Mouse (Mus musculus): Measurements from ENCODE around the gene Ucp2. TPM values are rescaled to one million over a fixed set of nuclear protein-coding genes. Genes with fewer than 3 reads are reported as not detected.

Ucp2 gene
- polyA plus RNA-seq, 1 experiment from 2014 or later, result 47.7 TPM

DNA sequence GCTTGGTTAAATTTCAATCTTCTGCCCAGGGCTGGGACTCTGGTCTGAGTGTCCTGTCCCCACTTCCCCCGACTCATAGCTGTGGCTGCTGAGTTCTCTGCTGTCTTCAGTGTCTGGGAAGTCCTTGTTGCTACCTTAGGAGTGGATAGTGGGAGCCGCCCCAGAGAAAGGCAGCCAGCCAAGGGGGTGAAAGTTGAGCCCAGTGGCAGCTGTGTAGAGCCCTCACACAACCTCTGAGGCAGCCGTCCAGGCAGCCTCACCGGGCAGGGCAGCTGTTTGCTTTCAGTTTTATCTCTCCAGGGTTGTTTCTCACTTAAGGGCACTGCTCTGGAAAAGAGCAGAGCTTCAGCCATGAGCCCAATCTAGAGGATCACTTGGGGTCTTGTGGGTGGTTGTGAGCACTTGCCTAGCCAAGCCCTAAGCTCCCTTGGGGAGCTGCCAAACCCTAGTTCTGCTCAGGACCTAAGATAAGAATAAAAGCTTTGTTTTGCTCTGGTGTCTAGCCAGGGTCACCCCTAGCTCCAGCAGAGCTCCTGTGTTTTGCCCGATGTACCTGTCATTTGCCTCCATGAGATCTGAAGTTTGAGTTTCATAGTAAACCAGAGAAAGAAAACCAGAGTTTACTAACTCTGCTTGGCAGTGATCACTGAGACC is 27.4 kb upstream of the Ucp2 start:
- POLR2A ChIA-PET, result interaction anchor here (0.5 kb wide), 1 partner anchor 290 kb away, joined by 3 read pairs; the partner anchor contains the start of gene Kcne3
- CTCF ChIA-PET, result interaction anchor here (0.7 to 1.2 kb wide), 3 partner anchors 10 to 55 kb away, joined by 3 to 4 read pairs (median 3); no protein-coding TSS in a partner anchor
- in situ Hi-C loops (cut with MboI; ENCODE audit: low pct_unique_long_range_greater_than_20kb), result no loop called here
- no peak for DNase-seq (ENCODE audit: low read depth, low spot score)
- no peaks in the 10 kb centered on the region for H3K27me3 ChIP-seq
- peak; percentile 48 for ATAC-seq
- no peak for TF ChIP-seq CTCF (IDR thresholded peaks at IDR 0.05)

DNA sequence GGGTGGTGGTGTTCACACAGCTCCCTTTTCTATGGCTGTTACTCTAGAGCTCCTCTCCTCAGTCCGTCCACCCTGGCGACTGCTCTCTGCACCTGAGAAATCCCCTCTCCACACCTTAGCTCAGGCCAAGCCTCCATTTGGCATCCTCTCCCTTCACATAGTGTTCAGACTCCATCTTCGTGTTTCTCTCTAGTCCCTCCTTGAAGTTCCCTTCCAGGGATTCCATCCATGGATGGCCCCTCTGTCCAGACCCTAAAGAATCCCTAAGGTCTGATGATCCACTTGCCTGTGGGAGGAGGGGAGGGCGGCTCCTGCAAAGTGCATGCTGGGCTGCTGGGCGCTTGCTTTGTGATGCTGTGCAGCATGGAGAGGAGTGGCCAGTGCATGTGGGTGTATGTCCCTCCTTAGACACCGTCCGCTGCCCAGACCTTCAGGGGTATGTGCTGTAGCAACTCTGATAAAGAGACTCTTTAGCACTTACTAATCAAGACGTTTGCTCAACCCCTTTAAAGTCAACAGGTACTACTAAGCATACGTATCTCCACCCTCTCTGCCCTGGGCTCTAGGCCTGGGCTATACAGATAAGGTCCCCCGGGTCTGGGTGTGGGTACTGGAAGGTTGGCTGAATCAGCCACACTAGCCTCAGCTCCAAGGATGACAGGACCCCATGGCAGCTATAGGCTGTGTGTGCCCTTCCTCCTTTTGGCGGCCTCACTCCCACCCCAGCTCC is 26.2 kb upstream of the Ucp2 start:
- POLR2A ChIA-PET, result no interaction called here
- ATAC-seq, result no peak
- CTCF ChIA-PET, result interaction anchor here (0.7 kb wide), 1 partner anchor 24 kb away, joined by 3 read pairs; no protein-coding TSS in a partner anchor
- in situ Hi-C loops (cut with MboI; ENCODE audit: low pct_unique_long_range_greater_than_20kb), result no loop called here
- H3K27me3 ChIP-seq, result no peaks in the 10 kb centered on the region
- TF ChIP-seq CTCF (IDR thresholded peaks at IDR 0.05), result no peak
- no peak for DNase-seq (ENCODE audit: low read depth, low spot score)

GRCm38 (mm10) chr7:100468761-100469160 is 24.4 kb upstream of the Ucp2 start:
- ChIA-PET POLR2A (no interaction called here), CTCF (interaction anchor here (1.0 kb wide), 1 partner anchor 40 kb away, joined by 3 read pairs; no protein-coding TSS in a partner anchor)
- DNase-seq (ENCODE audit: low read depth, low spot score), result no peak

GRCm38 (mm10) chr7:100469502-100469901 is 23.6 kb upstream of the Ucp2 start:
- in situ Hi-C loops (cut with MboI; ENCODE audit: low pct_unique_long_range_greater_than_20kb), result no loop called here
- ATAC-seq (no peak), DNase-seq (ENCODE audit: low read depth, low spot score) (no peak)
- no peak for TF ChIP-seq CTCF (IDR thresholded peaks at IDR 0.05)
- H3K27me3 ChIP-seq, result no peaks in the 10 kb centered on the region
- CTCF ChIA-PET, result no interaction called here
- POLR2A ChIA-PET, result no interaction called here

More at GRCm38 (mm10) chr7:100468761-100469160, 24.4 kb upstream of the Ucp2 start:
- ATAC-seq, result no peak
- in situ Hi-C loops (cut with MboI; ENCODE audit: low pct_unique_long_range_greater_than_20kb), result no loop called here
- no peak for TF ChIP-seq CTCF (IDR thresholded peaks at IDR 0.05)
- H3K27me3 ChIP-seq, result no peaks in the 10 kb centered on the region

DNA sequence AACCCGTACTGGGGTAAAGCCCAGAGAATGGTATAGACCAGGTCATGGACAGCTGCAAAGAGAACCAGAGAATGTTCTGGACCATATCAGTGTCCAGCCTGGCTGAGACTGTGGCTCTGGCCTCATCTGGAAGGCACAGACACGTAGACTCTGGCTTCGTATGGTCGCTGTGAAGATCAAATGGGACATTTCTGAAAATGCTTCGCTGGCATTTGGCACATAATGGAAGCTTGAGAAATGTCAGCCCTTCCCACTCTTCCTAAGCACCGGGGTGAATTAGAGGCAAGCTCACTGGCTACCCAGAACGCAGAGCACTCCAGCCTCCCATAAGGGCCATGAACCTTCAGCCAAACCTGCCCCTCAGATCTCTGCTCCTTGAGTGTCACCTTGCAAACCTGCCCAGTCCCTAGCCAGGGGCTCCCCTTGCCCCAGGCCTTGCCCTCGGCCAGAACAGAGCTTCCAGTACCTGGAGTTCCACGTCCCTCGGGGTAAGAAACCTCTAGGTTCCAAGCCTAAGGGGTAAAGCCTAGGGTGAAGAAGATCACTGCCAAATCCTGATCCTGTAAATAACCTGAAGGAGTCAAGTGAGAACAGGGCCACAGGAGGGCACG is 22.2 kb upstream of the Ucp2 start:
- ATAC-seq (no peak), DNase-seq (ENCODE audit: low read depth, low spot score) (no peak)
- in situ Hi-C loops (cut with MboI; ENCODE audit: low pct_unique_long_range_greater_than_20kb), result no loop called here
- CTCF ChIA-PET, result interaction anchor here (1.3 to 1.5 kb wide), 2 partner anchors 20 to 55 kb away, joined by 3 to 6 read pairs; no protein-coding TSS in a partner anchor
- H3K27me3 ChIP-seq, result no peaks in the 10 kb centered on the region
- POLR2A ChIA-PET, result no interaction called here
- no peak for TF ChIP-seq CTCF (IDR thresholded peaks at IDR 0.05)

DNA sequence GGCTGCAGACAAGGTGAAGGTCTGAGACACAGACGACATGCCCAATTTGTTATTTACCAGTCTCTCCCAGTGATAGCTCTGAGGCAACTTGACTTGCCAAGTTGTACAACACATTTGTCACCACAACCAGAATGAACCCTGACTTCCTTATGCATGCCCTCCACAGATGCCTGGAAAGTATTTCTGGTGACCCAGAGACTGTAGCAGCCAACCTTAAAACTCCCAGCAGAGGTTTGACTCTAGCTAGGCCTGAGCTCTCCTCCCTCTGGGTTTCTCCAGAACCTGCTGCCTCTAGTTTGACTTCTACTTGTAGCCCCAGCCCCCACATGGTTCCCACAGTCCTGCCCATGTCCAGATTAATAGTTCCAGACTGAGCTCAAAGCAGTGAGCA is 21.7 kb upstream of the Ucp2 start:
- in situ Hi-C loops (cut with MboI; ENCODE audit: low pct_unique_long_range_greater_than_20kb), result no loop called here
- no peak for DNase-seq (ENCODE audit: low read depth, low spot score)
- ATAC-seq, result no peak
- ChIA-PET CTCF (interaction anchor here (1.3 to 1.5 kb wide), 2 partner anchors 19 to 55 kb away, joined by 3 to 6 read pairs; no protein-coding TSS in a partner anchor), POLR2A (no interaction called here)
- TF ChIP-seq CTCF (IDR thresholded peaks at IDR 0.05), result no peak
- H3K27me3 ChIP-seq, result no peaks in the 10 kb centered on the region

GRCm38 (mm10) chr7:100472777-100473176 is 20.4 kb upstream of the Ucp2 start, which contains the start of gene Ucp3:
Ucp3 (plus strand) TSS chr7:100472990.
- TF ChIP-seq CTCF (IDR thresholded peaks at IDR 0.05), result no peak
- DNase-seq (ENCODE audit: low read depth, low spot score) (no peak), ATAC-seq (no peak)
- CTCF ChIA-PET, result no interaction called here
- in situ Hi-C loops (cut with MboI; ENCODE audit: low pct_unique_long_range_greater_than_20kb), result no loop called here
- POLR2A ChIA-PET, result no interaction called here
- no peaks in the 10 kb centered on the region for H3K27me3 ChIP-seq

DNA sequence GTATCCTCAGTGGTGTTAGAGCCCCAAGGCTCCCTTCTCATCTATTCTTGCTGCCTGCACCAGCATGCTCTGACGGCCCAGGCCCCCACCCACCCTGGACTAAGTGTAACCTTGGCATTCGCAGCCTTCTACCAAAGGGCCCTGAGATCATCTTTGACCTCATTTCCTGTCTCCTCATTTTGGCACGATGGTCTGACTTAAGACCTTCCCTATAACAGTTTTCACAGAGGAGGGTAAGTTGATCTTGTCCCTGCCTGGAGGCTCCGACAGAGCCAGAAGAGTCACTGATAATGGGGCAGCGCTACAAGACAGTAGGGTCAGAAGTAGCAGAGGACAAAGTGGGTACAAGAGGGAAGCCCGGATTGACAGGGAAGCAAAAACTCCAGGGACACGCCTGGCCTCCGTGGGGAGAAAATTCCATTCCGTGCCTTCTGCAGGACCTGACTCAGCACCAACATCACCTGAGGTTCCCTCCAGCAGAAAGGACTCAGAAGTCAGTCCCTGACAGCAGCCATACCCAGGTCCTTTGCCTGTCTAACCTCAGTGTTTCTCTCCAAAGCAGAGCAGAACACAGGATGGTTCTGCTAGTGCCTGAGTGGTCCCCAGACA is 19.2 kb upstream of the Ucp2 start:
- ATAC-seq, result no peak
- in situ Hi-C loops (cut with MboI; ENCODE audit: low pct_unique_long_range_greater_than_20kb), result no loop called here

GRCm38 (mm10) chr7:100474680-100475079 is 18.5 kb upstream of the Ucp2 start:
- ChIA-PET CTCF (interaction anchor here (1.4 kb wide), 1 partner anchor 9 kb away, joined by 3 read pairs; no protein-coding TSS in a partner anchor), POLR2A (no interaction called here)
- in situ Hi-C loops (cut with MboI; ENCODE audit: low pct_unique_long_range_greater_than_20kb), result no loop called here
- ATAC-seq (no peak), DNase-seq (ENCODE audit: low read depth, low spot score) (no peak)
- no peak for TF ChIP-seq CTCF (IDR thresholded peaks at IDR 0.05)
- no peaks in the 10 kb centered on the region for H3K27me3 ChIP-seq

More for the DNA sequence above, 19.2 kb upstream of the Ucp2 start:
- H3K27me3 ChIP-seq, result no peaks in the 10 kb centered on the region
- no peak for DNase-seq (ENCODE audit: low read depth, low spot score)
- no peak for TF ChIP-seq CTCF (IDR thresholded peaks at IDR 0.05)
- ChIA-PET POLR2A (no interaction called here), CTCF (no interaction called here)

GRCm38 (mm10) chr7:100479100-100479822 is 13.9 kb upstream of the Ucp2 start:
- CTCF ChIA-PET, result no interaction called here
- in situ Hi-C loops (cut with MboI; ENCODE audit: low pct_unique_long_range_greater_than_20kb), result no loop called here
- DNase-seq (ENCODE audit: low read depth, low spot score), result no peak
- POLR2A ChIA-PET, result no interaction called here
- ATAC-seq, result no peak
- no peak for TF ChIP-seq CTCF (IDR thresholded peaks at IDR 0.05)
- H3K27me3 ChIP-seq, result no peaks in the 10 kb centered on the region

Data from Patski (cell line).